Mouse (Mus musculus) ES-E14 (cell line): ENCODE measurements around the gene Foxred1. TPM values are rescaled to one million over a fixed set of nuclear protein-coding genes. Genes with fewer than 3 reads are reported as not detected.

ENCODE experiments used
- DNase-seq: peaks from one replicate; pipeline ENCODE4 v3.0.0-alpha.2; 2013; ENCODE audit warnings: low read depth, low spot score
- H3K27ac ChIP-seq: 2 replicates; pipeline ENCODE4 v1.5.1; 2012; ENCODE audit warnings: low read depth, mild to moderate bottlenecking, low read length, moderate library complexity, mixed read lengths; ENCODE audit not compliant: poor library complexity, insufficient read depth, severe bottlenecking
- H3K36me3 ChIP-seq: 2 replicates; pipeline ENCODE4 v1.6.1; 2012; ENCODE audit warnings: mild to moderate bottlenecking, low read length, moderate library complexity, mixed read lengths; ENCODE audit not compliant: control insufficient read depth, poor library complexity, insufficient read depth, severe bottlenecking
- H3K4me1 ChIP-seq, 2 experiments: fragments of 150-350 bp in 1 of 2; sonication (generic) in 1 of 2; 2 replicates each; pipeline ENCODE4 v1.6.1; 2012; ENCODE audit warnings: low read length in 2 of 2, mild to moderate bottlenecking in 1 of 2, mixed read lengths in 1 of 2; ENCODE audit not compliant: control insufficient read depth in 2 of 2, insufficient read depth in 2 of 2, poor library complexity in 1 of 2
- H3K4me3 ChIP-seq, 2 experiments: fragments of 150-350 bp in 1 of 2; sonication (generic) in 1 of 2; 2 replicates each; pipeline ENCODE4 v1.5.1; 2012; ENCODE audit warnings: low read length in 2 of 2, low read depth in 1 of 2, mild to moderate bottlenecking in 1 of 2, mixed read lengths in 1 of 2; ENCODE audit not compliant: insufficient read depth in 1 of 2, poor library complexity in 1 of 2, severe bottlenecking in 1 of 2
- H3K9ac ChIP-seq: 2 replicates; pipeline ENCODE4 v1.6.1; 2012; ENCODE audit warnings: low read depth, mild to moderate bottlenecking, low read length, mixed read lengths; ENCODE audit not compliant: poor library complexity, insufficient read depth, severe bottlenecking
- H3K9me3 ChIP-seq: fragments of 150-350 bp; sonication (generic); 2 replicates; pipeline ENCODE4 v1.6.1; 2012; ENCODE audit warnings: low read depth, mild to moderate bottlenecking, low read length; ENCODE audit not compliant: control insufficient read depth, insufficient read depth
- CHD2 ChIP-seq: IDR thresholded peaks from 2 replicates; pipeline ENCODE4 v1.6.1; 2014; ENCODE audit warnings: mild to moderate bottlenecking, low read depth, low read length, inconsistent platforms
- HCFC1 ChIP-seq: IDR thresholded peaks from 2 replicates; pipeline ENCODE4 v1.6.1; 2012; ENCODE audit warnings: low read length, inconsistent platforms, borderline replicate concordance; ENCODE audit not compliant: insufficient read depth
- MAFK ChIP-seq: IDR thresholded peaks from 2 replicates; pipeline ENCODE4 v1.6.1; 2014; ENCODE audit warnings: mild to moderate bottlenecking, low read depth, low read length, inconsistent platforms; ENCODE audit not compliant: insufficient read depth
- ZC3H11A ChIP-seq: IDR thresholded peaks from 2 replicates; pipeline ENCODE4 v1.6.1; 2012; ENCODE audit warnings: low read depth, mild to moderate bottlenecking, inconsistent platforms, low read length, borderline replicate concordance
- ZNF384 ChIP-seq: IDR thresholded peaks from 2 replicates; pipeline ENCODE4 v1.6.1; 2012; ENCODE audit warnings: low read depth, low read length, inconsistent platforms
- in situ Hi-C, 2 experiments: fragments of 600-800 bp; cut with MboI; formaldehyde crosslinking; loops; one replicate each; pipeline ENCODE4 v1.15.1; 2025; ENCODE audit warnings: low sequenced_read_pairs in 2 of 2, inconsistent platforms in 1 of 2; ENCODE audit not compliant: unreplicated experiment in 2 of 2
- total RNA-seq: library from RNA; depleted of rRNA; stranded (reverse); fragments of 300-350 nt; gene quantifications from 2 replicates; pipeline ENCODE4 v1.2.3, GENCODE M21; 2012

Foxred1 gene
- total RNA-seq, 1 experiment, result 40.6 TPM

- Histone ChIP-seq H3K4me3 (no peak overlapping the region), H3K27ac (no peak overlapping the region), H3K4me1 (no peaks in the 10 kb centered on the region), H3K36me3 (no peaks in the 10 kb centered on the region; the same call in 1 of the 2 replicates), H3K9me3 (no peaks in the 10 kb centered on the region), H3K9ac (no peak overlapping the region)
- in situ Hi-C loops, result no loop called here
- TF ChIP-seq CHD2, result no peak
- no peak for TF ChIP-seq MAFK
- no peak for TF ChIP-seq ZNF384
- no peak for TF ChIP-seq HCFC1
- TF ChIP-seq ZC3H11A, result no peak
- no peak for DNase-seq
Measured at GRCm38 (mm10) chr9:35228671-35229070, 17.8 kb upstream of the Foxred1 start.

GRCm38 (mm10) chr9:35223466-35223865 lies 12.6 kb upstream of the Foxred1 start:
- no peak overlapping the region for H3K9ac ChIP-seq
- no peak overlapping the region for H3K27ac ChIP-seq
- no peaks in the 10 kb centered on the region for H3K9me3 ChIP-seq
- no peak for DNase-seq
- no peaks in the 10 kb centered on the region; the same call in 1 of the 2 replicates for H3K36me3 ChIP-seq
- in situ Hi-C loops, result no loop called here
- TF ChIP-seq HCFC1 (no peak), MAFK (no peak), CHD2 (no peak), ZNF384 (no peak), ZC3H11A (no peak)
- H3K4me1 ChIP-seq, result no peaks in the 10 kb centered on the region
- H3K4me3 ChIP-seq, result no peak overlapping the region

GRCm38 (mm10) chr9:35217963-35218362 lies 7.1 kb upstream of the Foxred1 start:
- H3K4me1 ChIP-seq, result no peaks in the 10 kb centered on the region
- in situ Hi-C loops, result no loop called here
- no peak for DNase-seq
- H3K9ac ChIP-seq, result no peak overlapping the region
- no peaks in the 10 kb centered on the region for H3K9me3 ChIP-seq
- H3K27ac ChIP-seq, result no peak overlapping the region
- peaks cover 31% of the 10 kb centered on the region for H3K36me3 ChIP-seq
- no peak overlapping the region for H3K4me3 ChIP-seq
- TF ChIP-seq CHD2 (no peak), HCFC1 (no peak), ZC3H11A (no peak), MAFK (no peak), ZNF384 (no peak)

- no peak for DNase-seq
- Histone ChIP-seq H3K36me3 (peaks cover 48% of the 10 kb centered on the region), H3K4me3 (peak overlapping the region; percentile 87 to 90), H3K4me1 (peaks cover 4 to 9% of the 10 kb centered on the region in 2 experiments; a peak in 2 of 4 replicates), H3K9me3 (no peaks in the 10 kb centered on the region), H3K27ac (peak overlapping the region; percentile 54), H3K9ac (peak overlapping the region; percentile 93)
- in situ Hi-C loops, result no loop called here
- TF ChIP-seq MAFK, result no peak
- no peak for TF ChIP-seq ZNF384
- TF ChIP-seq HCFC1, result no peak
- TF ChIP-seq CHD2, result no peak
- no peak for TF ChIP-seq ZC3H11A
Measured at GRCm38 (mm10) chr9:35211573-35212511, 987 bp upstream of the Foxred1 start.
